Mouse (Mus musculus) midbrain, embryonic 10.5 days (tissue): Measurements from ENCODE around the gene Ifnar2. TPM values are rescaled to one million over a fixed set of nuclear protein-coding genes. Genes with fewer than 3 reads are reported as not detected.
"Not testable (repeated sequence)": the region's sequence is repeated elsewhere in the genome, so short reads cannot be mapped to it uniquely, and the experiment has no call there.

Experiments used
- DNase-seq: peaks from one replicate; pipeline ENCODE4 v3.0.0-alpha.2; 2017; ENCODE audit warnings: low spot score
- H3K27ac ChIP-seq: fragments of 300-500 bp; sonication (generic); replicated peaks from 2 replicates; pipeline ENCODE4 v1.5.1; 2016; ENCODE audit warnings: mild to moderate bottlenecking
- H3K27me3 ChIP-seq: fragments of 300-500 bp; sonication (generic); 2 replicates; pipeline ENCODE4 v1.6.1; 2016; ENCODE audit warnings: low read depth, mild to moderate bottlenecking; ENCODE audit not compliant: poor library complexity, severe bottlenecking
- H3K36me3 ChIP-seq: fragments of 300-500 bp; sonication (generic); 2 replicates; pipeline ENCODE4 v1.6.1; 2016; ENCODE audit warnings: mild to moderate bottlenecking, moderate library complexity
- H3K4me1 ChIP-seq: fragments of 300-500 bp; sonication (generic); 2 replicates; pipeline ENCODE4 v1.6.1; 2016
- H3K4me3 ChIP-seq: fragments of 300-500 bp; sonication (generic); 2 replicates; pipeline ENCODE4 v1.5.1; 2016; ENCODE audit warnings: mild to moderate bottlenecking, moderate library complexity
- H3K9me3 ChIP-seq: fragments of 300-500 bp; sonication (generic); replicated peaks from 2 replicates; pipeline ENCODE4 v1.6.1; 2016; ENCODE audit warnings: mild to moderate bottlenecking
- WGBS: fragments of 180-500 bp; shearing (Covaris S2); methylation state at CpG from one replicate; pipeline ENCODE4 v1.1.7; 2016; 5-methylcytosine and 5-hydroxymethylcytosine counted together
- polyA plus RNA-seq: library from polyadenylated mRNA; unstranded; fragments of >200 nt; fragmentation: Nextera tagmentation; extraction: Ambion mirVana; gene quantifications from 2 replicates; pipeline ENCODE4 v1.2.1, GENCODE M21; 2016

Gene Ifnar2
- polyA plus RNA-seq, 1 experiment from 2014 or later: 27.9 TPM

DNA sequence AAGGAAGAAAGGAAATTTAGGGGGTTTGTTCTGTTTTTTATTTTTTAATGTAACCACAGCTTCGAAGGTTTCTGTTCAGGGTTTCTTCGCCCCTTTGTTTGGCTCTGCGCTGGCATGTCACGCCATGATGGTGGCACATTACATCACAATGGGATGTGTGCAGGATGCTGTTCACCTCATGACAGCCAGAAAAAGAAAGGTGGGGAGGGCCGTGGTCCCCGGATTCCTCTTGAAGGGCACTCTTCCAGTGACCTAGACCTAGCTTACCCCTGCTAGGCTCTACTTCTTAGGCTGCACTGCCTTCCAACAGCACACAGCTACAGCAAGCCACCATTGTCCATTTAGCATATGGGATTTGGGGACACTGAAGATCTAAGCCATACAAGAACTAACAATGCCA, 53.2 kb downstream of the Ifnar2 start:
- no peak for DNase-seq
- Histone ChIP-seq H3K27me3 (no peaks in the 10 kb centered on the region), H3K9me3 (no peaks in the 10 kb centered on the region), H3K4me3 (no peak overlapping the region), H3K4me1 (no peaks in the 10 kb centered on the region), H3K36me3 (0 out of 2 replicates have a peak, but pooled peaks cover 3% of the 10 kb centered on the region), H3K27ac (no peak overlapping the region)
- 95% methylated on average over 6 of the region's 6 CpGs for WGBS

DNA sequence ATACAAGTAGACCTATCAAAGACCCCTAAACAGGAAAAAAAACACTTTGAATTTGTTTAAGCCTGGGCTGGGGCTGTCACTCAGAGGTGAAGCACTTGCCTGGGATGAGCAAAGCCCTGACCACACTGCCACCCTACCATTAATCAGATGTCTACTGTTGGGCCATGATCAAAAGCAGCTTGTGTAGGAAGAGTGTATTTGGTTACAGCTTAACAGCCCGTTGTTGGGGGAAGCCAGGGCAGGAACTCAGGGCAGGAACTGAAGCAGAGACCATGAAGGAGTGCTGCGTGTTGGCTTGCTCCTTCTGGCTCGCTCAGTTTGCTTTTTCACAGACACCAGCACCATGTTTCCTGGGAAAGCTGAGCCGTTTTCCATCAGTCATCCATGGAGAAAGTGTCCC, 54.0 kb downstream of the Ifnar2 start:
- H3K27ac ChIP-seq: no peak overlapping the region
- no peak overlapping the region for H3K4me3 ChIP-seq
- H3K4me1 ChIP-seq: no peaks in the 10 kb centered on the region
- no peaks in the 10 kb centered on the region for H3K27me3 ChIP-seq
- 85% methylated on average over 4 of the region's 4 CpGs for WGBS
- no peak for DNase-seq
- H3K9me3 ChIP-seq: no peaks in the 10 kb centered on the region
- H3K36me3 ChIP-seq: 0 out of 2 replicates have a peak, but pooled peaks cover 3% of the 10 kb centered on the region

DNA sequence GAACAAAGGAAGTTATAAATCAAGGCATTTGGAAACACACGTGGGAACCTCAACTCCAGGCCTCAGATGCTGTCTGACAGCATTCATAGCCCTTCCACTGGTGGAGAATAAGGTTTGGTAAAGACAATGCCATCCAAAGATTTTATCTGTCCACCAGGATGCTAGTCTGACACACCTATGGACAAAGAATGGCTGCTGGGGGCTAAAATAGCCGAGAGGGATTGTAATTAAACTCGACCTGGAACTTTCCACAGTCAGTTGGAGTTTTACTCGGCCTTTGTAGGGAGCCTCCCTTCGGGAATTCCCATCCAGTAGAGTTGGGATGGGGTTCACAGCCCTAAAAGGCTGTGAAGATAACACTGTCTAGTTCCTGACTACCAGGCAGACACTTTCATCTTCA, 54.9 kb downstream of the Ifnar2 start:
- H3K27ac ChIP-seq: no peak overlapping the region

GRCm38 (mm10) chr16:91428259-91428865, 55.8 kb downstream of the Ifnar2 start:
- no peak overlapping the region for H3K27ac ChIP-seq
- WGBS: 78% methylated on average over 8 of the region's 8 CpGs

More for the DNA sequence above, 54.9 kb downstream of the Ifnar2 start:
- Histone ChIP-seq H3K4me3 (no peak overlapping the region), H3K27me3 (no peaks in the 10 kb centered on the region), H3K4me1 (peaks cover under 1% of the 10 kb centered on the region; the same call in 1 of the 2 replicates), H3K9me3 (no peaks in the 10 kb centered on the region), H3K36me3 (0 out of 2 replicates have a peak, but pooled peaks cover 3% of the 10 kb centered on the region)
- 76% methylated on average over 5 of the region's 5 CpGs for WGBS
- DNase-seq: no peak

GRCm38 (mm10) chr16:91432720-91433328, 60.2 kb downstream of the Ifnar2 start:
- 29% methylated on average over 5 of the region's 5 CpGs for WGBS
- DNase-seq: no peak
- no peaks in the 10 kb centered on the region for H3K27me3 ChIP-seq

More at GRCm38 (mm10) chr16:91428259-91428865, 55.8 kb downstream of the Ifnar2 start:
- DNase-seq: no peak
- no peaks in the 10 kb centered on the region for H3K9me3 ChIP-seq
- no peaks in the 10 kb centered on the region for H3K27me3 ChIP-seq
- no peak overlapping the region for H3K4me3 ChIP-seq
- H3K36me3 ChIP-seq: 0 out of 2 replicates have a peak, but pooled peaks cover 3% of the 10 kb centered on the region
- H3K4me1 ChIP-seq: peaks cover 9% of the 10 kb centered on the region

GRCm38 (mm10) chr16:91433329-91433933, 60.8 kb downstream of the Ifnar2 start:
- H3K27me3 ChIP-seq: no peaks in the 10 kb centered on the region
- H3K4me1 ChIP-seq: peaks cover 13% of the 10 kb centered on the region
- no peak overlapping the region for H3K4me3 ChIP-seq
- H3K36me3 ChIP-seq: no peaks in the 10 kb centered on the region
- no peaks in the 10 kb centered on the region for H3K9me3 ChIP-seq
- 67% methylated on average over 8 of the region's 8 CpGs for WGBS
- H3K27ac ChIP-seq: 0 out of 2 replicates have a peak overlapping the region, but pooled peaks have one; percentile 28
- no peak for DNase-seq

More at GRCm38 (mm10) chr16:91432720-91433328, 60.2 kb downstream of the Ifnar2 start:
- H3K9me3 ChIP-seq: no peaks in the 10 kb centered on the region
- no peak overlapping the region for H3K27ac ChIP-seq
- H3K4me3 ChIP-seq: no peak overlapping the region
- no peaks in the 10 kb centered on the region for H3K36me3 ChIP-seq
- peaks cover 13% of the 10 kb centered on the region for H3K4me1 ChIP-seq

GRCm38 (mm10) chr16:91434119-91434518, 61.5 kb downstream of the Ifnar2 start:
- no peak overlapping the region for H3K4me3 ChIP-seq
- no peaks in the 10 kb centered on the region for H3K9me3 ChIP-seq
- peaks cover 13% of the 10 kb centered on the region for H3K4me1 ChIP-seq
- no peak for DNase-seq
- 91% methylated on average over 3 of the region's 3 CpGs for WGBS
- no peaks in the 10 kb centered on the region for H3K27me3 ChIP-seq
- no peak overlapping the region for H3K27ac ChIP-seq
- no peaks in the 10 kb centered on the region for H3K36me3 ChIP-seq

- 87% methylated on average over 3 of the region's 3 CpGs for WGBS
- Histone ChIP-seq H3K27ac (no peak overlapping the region), H3K36me3 (no peaks in the 10 kb centered on the region), H3K4me1 (peaks cover 7% of the 10 kb centered on the region), H3K9me3 (no peaks in the 10 kb centered on the region), H3K4me3 (no peak overlapping the region), H3K27me3 (no peaks in the 10 kb centered on the region)
- no peak for DNase-seq
Observed at GRCm38 (mm10) chr16:91438081-91438480, 65.5 kb downstream of the Ifnar2 start.

DNA sequence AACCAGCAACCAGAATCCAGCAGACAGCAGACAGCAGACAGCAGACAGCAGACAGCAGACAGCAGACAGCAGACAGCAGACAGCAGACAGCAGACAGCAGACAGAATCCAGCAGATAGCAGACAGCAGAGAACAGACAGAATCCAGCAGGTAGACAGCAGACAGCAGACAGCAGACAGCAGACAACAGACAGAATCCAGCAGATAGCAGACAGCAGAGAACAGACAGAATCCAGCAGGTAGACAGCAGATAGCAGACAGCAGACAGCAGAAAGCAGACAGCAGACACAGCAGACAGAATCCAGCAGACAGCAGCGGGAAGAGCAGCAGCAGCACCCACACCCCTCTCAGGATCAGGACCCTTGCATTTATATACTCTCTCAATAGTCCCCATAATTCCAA, 66.0 kb downstream of the Ifnar2 start:
- not testable (repeated sequence) for H3K4me3 ChIP-seq, H3K4me1 ChIP-seq, H3K27ac ChIP-seq, H3K27me3 ChIP-seq, DNase-seq, H3K36me3 ChIP-seq, H3K9me3 ChIP-seq
- WGBS: 86% methylated on average over 1 of the region's 1 CpGs

- Histone ChIP-seq H3K36me3 (no peaks in the 10 kb centered on the region), H3K27me3 (no peaks in the 10 kb centered on the region), H3K4me1 (no peaks in the 10 kb centered on the region; the same call in 1 of the 2 replicates), H3K27ac (no peak overlapping the region), H3K4me3 (no peak overlapping the region), H3K9me3 (no peaks in the 10 kb centered on the region)
- 65% methylated on average over 7 of the region's 7 CpGs for WGBS
- no peak for DNase-seq
Observed at GRCm38 (mm10) chr16:91441366-91441765, 68.8 kb downstream of the Ifnar2 start.

GRCm38 (mm10) chr16:91441811-91442240, 69.2 kb downstream of the Ifnar2 start:
- H3K4me1 ChIP-seq: no peaks in the 10 kb centered on the region; the same call in 1 of the 2 replicates
- no peak for DNase-seq
- H3K9me3 ChIP-seq: no peaks in the 10 kb centered on the region
- 82% methylated on average over 7 of the region's 7 CpGs for WGBS
- no peak overlapping the region for H3K27ac ChIP-seq
- no peak overlapping the region for H3K4me3 ChIP-seq
- H3K36me3 ChIP-seq: no peaks in the 10 kb centered on the region
- no peaks in the 10 kb centered on the region for H3K27me3 ChIP-seq

GRCm38 (mm10) chr16:91442446-91442845, 69.9 kb downstream of the Ifnar2 start:
- DNase-seq: no peak
- Histone ChIP-seq H3K9me3 (no peaks in the 10 kb centered on the region), H3K36me3 (no peaks in the 10 kb centered on the region), H3K4me1 (no peaks in the 10 kb centered on the region; the same call in 1 of the 2 replicates), H3K27me3 (no peaks in the 10 kb centered on the region), H3K27ac (peak overlapping the region; percentile 50; the same call in 1 of the 2 replicates), H3K4me3 (no peak overlapping the region)
- 79% methylated on average over 4 of the region's 4 CpGs for WGBS

DNA sequence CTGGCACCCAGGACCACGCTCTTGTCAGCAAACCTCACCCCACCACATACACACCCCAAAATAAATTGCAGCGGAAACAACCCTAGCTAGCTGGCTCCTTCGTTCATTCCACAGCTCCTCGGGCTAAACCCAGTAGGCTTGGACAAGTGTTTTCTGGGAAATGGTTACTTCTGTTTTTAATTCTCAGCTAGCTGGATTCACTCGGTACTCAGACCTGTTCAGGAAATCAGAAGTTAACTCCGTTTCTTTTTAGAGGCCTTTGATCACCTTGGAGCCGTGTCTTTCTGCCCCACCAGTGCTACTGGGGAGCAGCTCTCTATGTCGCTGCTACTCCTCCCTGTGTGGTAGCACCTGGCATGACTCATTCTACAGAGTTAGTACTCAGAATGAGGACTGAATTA, 70.6 kb downstream of the Ifnar2 start:
- 87% methylated on average over 8 of the region's 8 CpGs for WGBS
- no peak overlapping the region for H3K4me3 ChIP-seq
- no peaks in the 10 kb centered on the region for H3K27me3 ChIP-seq
- no peaks in the 10 kb centered on the region for H3K36me3 ChIP-seq
- no peaks in the 10 kb centered on the region; the same call in 1 of the 2 replicates for H3K4me1 ChIP-seq
- H3K9me3 ChIP-seq: no peaks in the 10 kb centered on the region
- no peak for DNase-seq
- H3K27ac ChIP-seq: no peak overlapping the region
